Mouse (Mus musculus) stomach, embryonic 16.5 days (tissue): ENCODE data around the gene Col18a1. TPM values are rescaled to one million over a fixed set of nuclear protein-coding genes. Genes with fewer than 3 reads are reported as not detected.
A peak's percentile ranks its signal among the peaks of the same experiment; 100 is the strongest.

ENCODE experiments used
- ATAC-seq: fragments of 200-750 bp; cut with Nextera tagmentation; 2 replicates; pipeline ENCODE4 v1.8.0; 2017; ENCODE audit warnings: moderate number of reproducible peaks, moderate TSS enrichment; ENCODE audit not compliant: insufficient read depth, low FRiP score
- H3K27ac ChIP-seq: fragments of 300-500 bp; sonication (generic); 2 replicates; pipeline ENCODE4 v1.5.1; 2014; ENCODE audit warnings: low read length
- H3K27me3 ChIP-seq: fragments of 300-500 bp; sonication (generic); 2 replicates; pipeline ENCODE4 v1.6.1; 2014; ENCODE audit warnings: low read length, control low read depth, mixed read lengths; ENCODE audit not compliant: control insufficient read depth, insufficient read depth
- H3K36me3 ChIP-seq: fragments of 300-500 bp; sonication (generic); 2 replicates; pipeline ENCODE4 v1.6.1; 2014; ENCODE audit warnings: low read length; ENCODE audit not compliant: control insufficient read depth, insufficient read depth
- H3K4me1 ChIP-seq: fragments of 300-500 bp; sonication (generic); 2 replicates; pipeline ENCODE4 v1.6.1; 2014; ENCODE audit warnings: low read length, control low read depth, mixed read lengths; ENCODE audit not compliant: control insufficient read depth, insufficient read depth
- H3K4me2 ChIP-seq: fragments of 300-500 bp; sonication (generic); 2 replicates; pipeline ENCODE4 v1.6.1; 2014; ENCODE audit warnings: low read depth, low read length, mixed read lengths
- H3K4me3 ChIP-seq: fragments of 300-500 bp; sonication (generic); replicated peaks from 2 replicates; pipeline ENCODE4 v1.5.1; 2014; ENCODE audit warnings: mild to moderate bottlenecking, low read length
- H3K9ac ChIP-seq: fragments of 300-500 bp; sonication (generic); 2 replicates; pipeline ENCODE4 v1.6.1; 2014; ENCODE audit warnings: low read length
- H3K9me3 ChIP-seq: fragments of 300-500 bp; sonication (generic); replicated peaks from 2 replicates; pipeline ENCODE4 v1.6.1; 2016; ENCODE audit warnings: low read length, control low read depth; ENCODE audit not compliant: control insufficient read depth
- WGBS: fragments of 180-500 bp; shearing (Covaris S2); extraction: QIAGEN DNeasy Blood & Tissue Kit; methylation state at CpG from one replicate; pipeline ENCODE4 v1.1.7; 2014; 5-methylcytosine and 5-hydroxymethylcytosine counted together
- polyA plus RNA-seq: library from polyadenylated mRNA; unstranded; fragments of >200 nt; fragmentation: Nextera tagmentation; extraction: Ambion mirVana; gene quantifications from 2 replicates; pipeline ENCODE4 v1.2.1, GENCODE M21; 2015

Col18a1 gene
- polyA plus RNA-seq, 1 experiment from 2014 or later, result 82.2 TPM

- Histone ChIP-seq H3K27me3 (no peaks in the 10 kb centered on the region), H3K9me3 (no peaks in the 10 kb centered on the region), H3K27ac (no peak overlapping the region), H3K4me2 (no peak overlapping the region), H3K9ac (no peak overlapping the region), H3K4me1 (peaks cover 13% of the 10 kb centered on the region; the same call in 1 of the 2 replicates), H3K36me3 (no peaks in the 10 kb centered on the region; the same call in 1 of the 2 replicates), H3K4me3 (no peak overlapping the region)
- 54% methylated on average over 3 of the region's 3 CpGs for WGBS
- ATAC-seq, result no peak
These were observed 104.9 kb downstream of the Col18a1 start for GRCm38 (mm10) chr10:77061426-77061825.

- no peak for ATAC-seq
- Histone ChIP-seq H3K9ac (no peak overlapping the region), H3K9me3 (no peaks in the 10 kb centered on the region), H3K27me3 (no peaks in the 10 kb centered on the region), H3K4me3 (no peak overlapping the region), H3K36me3 (no peaks in the 10 kb centered on the region), H3K27ac (no peak overlapping the region), H3K4me2 (no peak overlapping the region), H3K4me1 (0 out of 2 replicates have a peak, but pooled peaks cover 4% of the 10 kb centered on the region)
- WGBS, result 75% methylated on average over 10 of the region's 10 CpGs
These were observed 109.6 kb downstream of the Col18a1 start for GRCm38 (mm10) chr10:77056768-77057167.

- 86% methylated on average over 3 of the region's 3 CpGs for whole genome bisulfite sequencing
- H3K27me3 ChIP-seq, result no peaks in the 10 kb centered on the region
- no peak overlapping the region for H3K4me2 ChIP-seq
- H3K4me1 ChIP-seq, result no peaks in the 10 kb centered on the region
- no peak overlapping the region for H3K9ac ChIP-seq
- H3K27ac ChIP-seq, result no peak overlapping the region
- H3K36me3 ChIP-seq, result peaks cover 10% of the 10 kb centered on the region; the same call in 1 of the 2 replicates
- H3K4me3 ChIP-seq, result no peak overlapping the region
- H3K9me3 ChIP-seq, result no peaks in the 10 kb centered on the region
- ATAC-seq, result no peak
These were observed 117.7 kb downstream of the Col18a1 start for GRCm38 (mm10) chr10:77048606-77049005.

GRCm38 (mm10) chr10:77048196-77048595, 118.2 kb downstream of the Col18a1 start:
- Histone ChIP-seq H3K36me3 (peaks cover 10% of the 10 kb centered on the region; the same call in 1 of the 2 replicates), H3K27me3 (no peaks in the 10 kb centered on the region)
- WGBS, result 69% methylated on average over 4 of the region's 4 CpGs

GRCm38 (mm10) chr10:77038579-77039174, 127.7 kb downstream of the Col18a1 start:
- Histone ChIP-seq H3K27ac (no peak overlapping the region), H3K9ac (no peak overlapping the region), H3K4me2 (no peak overlapping the region), H3K4me1 (peaks cover 4% of the 10 kb centered on the region; the same call in 1 of the 2 replicates), H3K4me3 (no peak overlapping the region), H3K27me3 (no peaks in the 10 kb centered on the region), H3K36me3 (peaks cover 5% of the 10 kb centered on the region; the same call in 1 of the 2 replicates), H3K9me3 (no peaks in the 10 kb centered on the region)
- WGBS, result 73% methylated on average over 8 of the region's 8 CpGs
- no peak for ATAC-seq

More at GRCm38 (mm10) chr10:77048196-77048595, 118.2 kb downstream of the Col18a1 start:
- H3K9ac ChIP-seq, result no peak overlapping the region
- H3K4me1 ChIP-seq, result no peaks in the 10 kb centered on the region
- no peak overlapping the region for H3K4me2 ChIP-seq
- H3K27ac ChIP-seq, result no peak overlapping the region
- no peak for ATAC-seq
- no peak overlapping the region for H3K4me3 ChIP-seq
- H3K9me3 ChIP-seq, result no peaks in the 10 kb centered on the region

- Histone ChIP-seq H3K4me1 (peaks cover 4% of the 10 kb centered on the region; the same call in 1 of the 2 replicates), H3K36me3 (peaks cover 2% of the 10 kb centered on the region; the same call in 1 of the 2 replicates), H3K4me2 (no peak overlapping the region), H3K27ac (no peak overlapping the region), H3K4me3 (no peak overlapping the region), H3K27me3 (no peaks in the 10 kb centered on the region), H3K9me3 (no peaks in the 10 kb centered on the region), H3K9ac (no peak overlapping the region)
- no peak for ATAC-seq
- 78% methylated on average over 6 of the region's 6 CpGs for WGBS
These were observed 130.9 kb downstream of the Col18a1 start for GRCm38 (mm10) chr10:77035487-77035886.

GRCm38 (mm10) chr10:77033323-77034025, 132.9 kb downstream of the Col18a1 start:
- WGBS, result 0% methylated on average over 30 of the region's 30 CpGs
- H3K9me3 ChIP-seq, result no peaks in the 10 kb centered on the region
- peak overlapping the region; percentile 86 for H3K4me2 ChIP-seq
- peak overlapping the region; percentile 66 for H3K4me3 ChIP-seq
- H3K27me3 ChIP-seq, result no peaks in the 10 kb centered on the region
- peak overlapping the region; percentile 64 for H3K27ac ChIP-seq
- ATAC-seq, result peak; percentile 27
- H3K9ac ChIP-seq, result peak overlapping the region; percentile 85
- H3K4me1 ChIP-seq, result peaks cover 4% of the 10 kb centered on the region; the same call in 1 of the 2 replicates
- no peaks in the 10 kb centered on the region for H3K36me3 ChIP-seq

GRCm38 (mm10) chr10:77032591-77033322, 133.6 kb downstream of the Col18a1 start:
- Histone ChIP-seq H3K36me3 (no peaks in the 10 kb centered on the region), H3K4me1 (peaks cover 4% of the 10 kb centered on the region; the same call in 1 of the 2 replicates), H3K4me2 (peak overlapping the region; percentile 86), H3K27ac (peak overlapping the region; percentile 64), H3K9ac (peak overlapping the region; percentile 85), H3K9me3 (no peaks in the 10 kb centered on the region), H3K27me3 (no peaks in the 10 kb centered on the region), H3K4me3 (peak overlapping the region; percentile 66)
- peak; percentile 93 for ATAC-seq
- WGBS, result under 1% methylated on average over 49 of the region's 49 CpGs
